Mouse (Mus musculus) testis, adult 2 months (tissue): ENCODE measurements around the gene Slc6a13.

ENCODE experiments used
- CTCF ChIP-seq: fragments of 200-500 bp; IDR thresholded peaks from 2 replicates; pipeline ENCODE4 v1.5.1; 2012; ENCODE audit warnings: low read depth, mild to moderate bottlenecking, inconsistent platforms, low read length, moderate library complexity; ENCODE audit not compliant: control insufficient read depth, insufficient read depth, insufficient replicate concordance
- POLR2A ChIP-seq: fragments of 200-500 bp; IDR thresholded peaks from 2 replicates; pipeline ENCODE4 v1.6.1; 2012; ENCODE audit warnings: low read depth, mild to moderate bottlenecking, inconsistent platforms, low read length, moderate library complexity; ENCODE audit not compliant: control insufficient read depth

DNA sequence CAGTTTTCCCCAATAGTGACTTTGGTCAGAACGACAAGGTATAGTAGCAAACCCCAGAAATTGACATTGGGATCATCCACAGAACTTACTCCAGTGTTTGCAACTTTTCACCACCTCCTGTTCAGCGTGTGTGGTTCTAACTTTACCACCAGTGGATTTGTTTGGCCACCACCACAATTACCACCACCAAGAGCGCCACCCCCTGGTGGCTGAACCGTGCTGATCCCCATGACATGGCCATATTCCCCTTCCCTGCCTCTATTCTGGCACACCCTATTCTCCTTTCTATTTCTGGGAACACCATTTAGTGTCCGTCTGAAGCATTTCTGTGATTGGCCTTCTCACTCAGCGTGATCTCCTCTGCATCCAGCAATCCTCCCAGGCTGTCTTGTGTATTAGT is 19.1 kb downstream of the Slc6a13 start:
- TF ChIP-seq CTCF = no peak
- TF ChIP-seq POLR2A = no peak
